Mouse (Mus musculus) B cell, adult 67 days (primary cell): ENCODE measurements around the gene Wdr82. TPM values are rescaled to one million over a fixed set of nuclear protein-coding genes. Genes with fewer than 3 reads are reported as not detected.

Experiments
- total RNA-seq, 2 experiments: library from RNA; stranded (reverse); gene quantifications; 4 replicates each; pipeline ENCODE4 v1.2.4; 2023

The Wdr82 gene
- 100 to 1,000 TPM; 111 to 126 TPM for total RNA-seq

GRCm38 (mm10) chr9:106170556-106171345 lies at the start of gene Wdr82:
TSS of gene Wdr82 (plus strand) at chr9:106170928.

GRCm38 (mm10) chr9:106158037-106158491 lies 12.7 kb upstream of the Wdr82 start, which contains the start of gene Glyctk:
TSS of gene Glyctk (minus strand) at chr9:106158138.

GRCm38 (mm10) chr9:106199535-106200272 lies 29.0 kb downstream of the Wdr82 start, which contains the start of gene Ppm1m:
TSS of gene Ppm1m (minus strand) at chr9:106199746.

GRCm38 (mm10) chr9:106202819-106203636 lies 32.3 kb downstream of the Wdr82 start, which contains the start of gene Twf2:
TSS of gene Twf2 (plus strand) at chr9:106203108.

GRCm38 (mm10) chr9:106222261-106222851 lies 51.6 kb downstream of the Wdr82 start, which contains the start of gene Tlr9:
TSS of gene Tlr9 (plus strand) at chr9:106222598.

Other genes with a start within 250 kb of the Wdr82 start
- not detected for gene Col6a5, start 210.3 kb upstream of the Wdr82 start, total RNA-seq
- not detected for gene Col6a4, start 74.1 kb upstream of the Wdr82 start, total RNA-seq
- 1 to 10 TPM; 7.3 to 8.3 TPM for gene Glyctk, start 12.8 kb upstream of the Wdr82 start, total RNA-seq
- gene Ppm1m, start 28.8 kb downstream of the Wdr82 start, total RNA-seq = 100 to 1,000 TPM in 1 of 2 experiments, 10 to 100 TPM in 1; 93.6 to 103 TPM
- 10 to 100 TPM; 74.4 to 75.5 TPM for gene Twf2, start 32.2 kb downstream of the Wdr82 start, total RNA-seq
- 100 to 1,000 TPM; 158 to 171 TPM for gene Tlr9, start 51.7 kb downstream of the Wdr82 start, total RNA-seq
- gene Alas1, start 77.7 kb downstream of the Wdr82 start, total RNA-seq = 10 to 100 TPM; 44.0 to 54.8 TPM
- gene Poc1a, start 110.1 kb downstream of the Wdr82 start, total RNA-seq = 1 to 10 TPM; 2.6 to 5.6 TPM
- 10 to 100 TPM; 32.4 to 33.5 TPM for gene Dusp7, start 197.7 kb downstream of the Wdr82 start, total RNA-seq